Mouse (Mus musculus) induced T-regulatory cell, adult 2 months (primary cell): ENCODE results near the gene Amh.
"Not testable (repeated sequence)": the region's sequence is repeated elsewhere in the genome, so short reads cannot be mapped to it uniquely, and the experiment has no call there.

Experiments
- DNase-seq: peaks from one replicate; pipeline ENCODE4 v3.0.0-alpha.2; 2012; ENCODE audit warnings: low read depth

Amh gene

DNA sequence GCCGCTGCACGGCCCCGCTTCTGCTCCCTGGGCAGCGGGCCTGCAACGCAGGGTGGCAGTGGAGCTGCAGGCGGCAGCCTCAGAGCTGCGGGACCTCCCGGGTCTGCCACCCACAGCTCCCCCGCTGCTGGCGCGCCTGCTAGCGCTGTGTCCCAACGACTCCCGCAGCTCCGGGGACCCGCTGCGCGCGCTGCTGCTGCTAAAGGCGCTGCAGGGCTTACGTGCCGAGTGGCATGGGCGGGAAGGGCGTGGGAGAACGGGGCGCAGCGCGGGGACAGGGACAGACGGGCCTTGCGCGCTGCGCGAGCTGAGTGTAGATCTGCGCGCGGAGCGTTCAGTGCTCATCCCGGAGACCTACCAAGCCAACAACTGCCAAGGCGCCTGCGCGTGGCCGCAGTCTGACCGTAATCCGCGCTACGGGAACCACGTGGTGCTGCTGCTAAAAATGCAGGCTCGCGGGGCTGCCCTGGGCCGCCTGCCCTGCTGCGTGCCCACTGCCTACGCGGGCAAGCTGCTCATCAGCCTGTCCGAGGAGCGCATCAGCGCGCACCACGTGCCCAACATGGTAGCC, 2.1 kb downstream of the Amh start:
- DNase-seq: peak; percentile 70

- DNase-seq: no peak
Measured at GRCm38 (mm10) chr10:80808099-80808984, 3.3 kb downstream of the Amh start.

- DNase-seq: no peak
Measured at GRCm38 (mm10) chr10:80808985-80809632, 4.1 kb downstream of the Amh start.

GRCm38 (mm10) chr10:80810084-80810483, 5.0 kb downstream of the Amh start:
- DNase-seq: no peak

DNA sequence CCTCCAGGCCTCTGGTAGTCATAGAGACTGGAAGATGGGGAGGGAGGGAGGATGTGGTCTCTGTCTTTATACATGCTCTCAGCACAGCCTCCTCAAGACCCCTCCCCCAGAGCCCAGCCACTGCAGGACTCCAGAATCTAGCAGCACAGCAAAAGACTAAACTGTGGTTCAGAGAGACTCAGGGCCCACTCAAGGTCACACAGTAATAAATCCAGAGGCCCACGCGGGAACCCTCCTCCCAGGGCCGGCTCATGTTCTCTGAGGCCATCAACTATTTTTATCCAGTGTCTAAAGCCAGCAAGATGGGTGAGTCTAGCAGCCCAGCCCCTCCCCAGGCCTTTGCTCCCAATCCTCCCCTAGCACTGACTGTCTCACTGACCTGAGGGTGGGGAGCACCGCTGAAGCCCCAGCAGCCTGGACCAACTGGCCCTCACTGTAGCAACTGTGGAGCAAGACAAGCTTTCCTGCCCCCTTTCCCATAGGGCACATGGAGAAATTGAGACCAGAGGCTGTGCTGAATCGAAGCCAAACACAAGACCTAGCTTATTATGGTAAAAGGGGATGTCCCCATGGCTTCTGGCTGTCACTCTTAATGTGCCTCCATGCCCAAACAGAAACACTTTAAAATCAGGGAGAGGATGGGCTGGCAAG, 7.5 kb downstream of the Amh start:
- DNase-seq: no peak

- DNase-seq: no peak
Measured at GRCm38 (mm10) chr10:80813366-80813765, 8.3 kb downstream of the Amh start, which contains the start of gene Jsrp1. TSS of gene Jsrp1 (minus strand) at chr10:80813498.

DNA sequence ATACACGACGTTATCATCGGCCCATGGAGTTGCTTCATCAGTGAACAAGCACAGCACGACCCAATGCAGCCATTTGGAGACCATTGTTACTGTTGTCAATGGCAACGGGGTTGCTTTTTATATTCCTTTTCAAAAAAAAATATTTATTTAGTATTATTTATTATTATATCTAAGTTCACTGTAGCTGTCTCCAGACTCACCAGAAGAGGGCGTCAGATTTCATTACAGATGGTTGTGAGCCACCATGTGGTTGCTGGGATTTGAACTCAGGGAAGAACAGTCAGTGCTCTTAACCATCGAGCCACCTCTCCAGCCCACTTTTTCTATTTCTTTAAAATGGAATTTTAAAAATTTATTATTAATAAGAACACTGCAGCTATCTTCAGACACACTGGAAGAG, 9.8 kb downstream of the Amh start:
- DNase-seq: no peak

- DNase-seq: not testable (repeated sequence)
Measured at GRCm38 (mm10) chr10:80816303-80816702, 11.3 kb downstream of the Amh start.

DNA sequence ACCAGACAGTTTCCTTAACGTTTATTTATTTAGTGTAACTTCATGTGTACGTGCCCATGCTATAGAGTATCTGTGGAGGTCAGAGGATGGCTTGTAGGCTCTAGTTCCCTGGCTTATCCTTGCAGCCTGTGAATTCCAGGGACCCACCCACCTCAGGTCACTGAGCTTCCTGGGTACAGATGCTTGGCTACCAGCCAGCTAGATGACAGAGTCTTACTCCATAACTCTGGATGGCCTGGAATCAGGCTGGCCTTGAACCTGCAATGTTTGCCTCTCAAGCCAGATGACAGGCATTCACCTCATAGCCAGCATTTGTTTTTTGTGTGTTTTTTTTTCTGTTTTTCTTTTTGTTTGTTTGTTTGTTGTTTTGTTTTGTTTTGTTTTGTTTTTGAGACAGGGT, 12.1 kb downstream of the Amh start:
- DNase-seq: no peak

DNA sequence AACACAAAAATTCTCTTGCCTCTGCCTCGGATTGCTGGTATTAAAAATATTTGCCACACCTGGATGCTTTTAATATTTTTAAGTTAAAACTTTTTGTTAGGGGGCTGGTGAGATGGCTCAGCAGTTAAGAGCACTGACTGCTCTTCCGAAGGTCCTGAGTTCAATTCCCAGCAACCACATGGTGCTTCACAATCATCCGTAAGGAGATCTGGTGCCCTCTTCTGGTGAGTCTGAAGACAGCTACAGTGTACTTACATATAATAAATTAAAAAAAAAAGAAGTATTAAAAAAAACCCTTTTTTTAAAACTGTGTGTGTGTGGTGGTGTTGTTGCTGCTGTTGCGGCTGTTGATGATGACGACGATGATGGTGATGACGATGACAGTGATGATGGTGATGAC, 12.9 kb downstream of the Amh start:
- DNase-seq: peak; percentile 61

DNA sequence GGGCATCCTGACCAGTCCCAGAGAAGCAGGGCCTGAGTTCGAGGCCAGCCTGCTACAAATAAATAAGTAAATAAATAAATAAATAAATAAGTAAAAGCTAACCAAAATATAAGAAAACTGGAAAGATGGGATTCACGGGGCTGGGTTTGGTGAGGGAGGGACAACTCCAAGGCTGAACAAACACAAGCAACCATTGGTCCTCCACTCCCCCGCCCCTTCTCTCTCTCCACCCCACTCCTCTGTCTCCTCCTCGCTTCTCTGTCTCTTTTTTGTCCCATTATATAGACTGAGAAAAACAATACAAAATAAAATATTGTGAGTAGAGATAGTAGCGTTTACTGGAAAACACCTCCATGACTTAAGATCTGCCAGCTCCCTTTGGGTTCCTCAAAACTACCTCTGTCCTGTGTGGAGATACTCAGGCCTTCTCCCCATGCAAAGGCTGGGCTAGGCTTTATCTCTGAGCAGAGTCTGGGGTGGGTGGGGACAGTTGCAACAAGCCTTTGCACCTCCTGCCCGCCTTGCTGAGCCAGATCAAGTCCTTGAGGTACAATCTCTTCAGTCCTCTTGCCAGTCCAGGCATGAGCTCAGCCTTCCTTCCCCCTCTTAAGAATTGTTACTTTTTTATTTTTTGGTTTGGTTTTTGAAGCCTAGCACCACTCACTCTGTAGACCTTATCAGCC, 13.7 kb downstream of the Amh start:
- DNase-seq: no peak

GRCm38 (mm10) chr10:80819406-80819805, 14.4 kb downstream of the Amh start:
- no peak for DNase-seq

DNA sequence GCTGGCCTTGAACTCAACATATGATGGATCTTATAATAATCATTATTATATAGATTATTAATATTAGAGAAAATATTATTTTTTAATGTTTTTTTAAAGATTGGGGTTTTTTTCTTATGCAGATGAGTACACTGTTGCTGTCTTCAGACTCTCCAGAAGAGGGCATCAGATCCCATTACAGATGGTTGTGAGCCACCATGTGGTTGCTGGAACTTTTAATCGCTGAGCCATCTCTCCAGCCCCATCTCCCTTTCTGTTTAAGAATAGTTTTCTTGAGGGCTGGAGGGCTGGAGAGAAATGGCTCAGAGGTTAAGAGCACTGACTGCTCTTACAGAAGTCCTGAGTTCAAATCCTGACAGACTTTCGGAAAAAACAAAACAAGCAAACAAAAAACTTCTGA, 16.9 kb downstream of the Amh start:
- peak; percentile 71 for DNase-seq

DNA sequence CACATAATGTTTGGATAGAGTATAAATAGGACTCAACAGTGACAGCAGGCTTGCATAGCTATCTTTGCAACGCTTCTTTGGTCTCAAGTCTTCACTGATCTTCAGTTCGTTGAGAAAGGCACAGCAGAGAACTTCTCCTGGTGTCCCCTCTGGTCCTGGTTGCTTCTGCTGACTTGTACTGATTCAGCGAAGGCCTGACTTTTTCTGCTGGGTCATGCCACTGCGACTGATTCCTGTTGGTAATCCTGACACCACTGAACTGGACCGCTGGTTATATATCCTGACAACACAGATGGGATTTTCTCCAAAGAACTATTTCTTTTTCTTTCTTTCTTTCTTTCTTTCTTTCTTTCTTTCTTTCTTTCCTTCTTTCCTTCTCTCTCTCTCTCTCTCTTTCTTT, 17.5 kb downstream of the Amh start:
- DNase-seq: no peak

DNA sequence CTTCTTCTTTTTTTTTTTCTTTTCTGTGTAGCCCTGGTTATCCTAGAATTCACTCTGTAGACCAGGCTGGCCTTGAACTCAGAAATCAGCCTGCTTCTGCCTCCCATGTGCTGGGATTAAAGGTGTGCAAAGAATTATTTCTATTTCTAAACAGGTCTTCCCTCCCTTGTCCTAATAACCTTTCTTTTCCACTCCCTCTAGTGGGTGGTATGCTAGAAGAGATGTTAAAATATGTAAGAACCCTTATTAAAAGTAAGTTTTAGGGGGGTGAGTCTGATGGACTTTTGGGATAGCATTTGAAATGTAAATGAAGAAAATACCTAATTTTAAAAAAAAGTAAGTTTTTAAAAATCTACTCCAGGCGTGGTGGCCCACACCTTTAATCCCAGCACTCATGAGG, 18.3 kb downstream of the Amh start:
- no peak for DNase-seq

DNA sequence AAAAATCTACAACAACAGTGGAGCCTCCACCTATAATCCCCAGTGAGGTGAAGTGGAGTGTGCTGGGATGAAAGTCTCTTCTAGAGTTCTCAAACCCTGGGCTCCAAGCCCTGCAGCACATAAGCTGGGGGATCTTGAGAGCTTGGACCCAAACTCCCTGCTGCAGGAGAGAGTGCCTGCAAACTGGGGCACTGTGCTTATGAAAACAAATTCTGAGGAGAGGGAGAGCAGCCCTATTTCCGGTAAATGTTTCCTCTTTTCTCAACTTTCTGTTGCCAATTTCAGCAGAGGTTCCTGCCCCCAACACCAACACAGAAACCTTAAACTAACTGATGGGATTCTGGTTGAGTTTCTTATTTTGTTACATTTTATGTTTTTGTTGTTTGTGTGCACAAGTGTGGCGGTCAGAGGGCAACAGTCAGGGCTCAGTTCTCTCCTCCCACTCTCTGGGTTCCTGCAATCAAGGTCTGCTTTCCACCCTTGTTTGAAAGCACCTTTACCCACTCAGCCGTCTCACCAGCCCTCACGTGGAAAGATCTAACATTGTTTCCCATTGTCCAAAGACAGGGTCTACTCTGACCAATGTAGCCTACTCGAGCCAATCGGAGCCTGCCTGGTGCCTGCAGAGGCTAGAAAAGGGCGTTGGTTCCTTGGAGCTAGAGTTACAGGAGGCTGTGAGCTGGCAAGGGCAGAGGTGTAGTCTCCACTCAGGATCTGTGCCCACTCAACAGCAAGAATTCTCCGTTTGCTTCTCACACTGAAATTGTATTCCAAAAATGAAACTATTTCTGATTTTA, 19.0 kb downstream of the Amh start:
- peak; percentile 68 for DNase-seq

DNA sequence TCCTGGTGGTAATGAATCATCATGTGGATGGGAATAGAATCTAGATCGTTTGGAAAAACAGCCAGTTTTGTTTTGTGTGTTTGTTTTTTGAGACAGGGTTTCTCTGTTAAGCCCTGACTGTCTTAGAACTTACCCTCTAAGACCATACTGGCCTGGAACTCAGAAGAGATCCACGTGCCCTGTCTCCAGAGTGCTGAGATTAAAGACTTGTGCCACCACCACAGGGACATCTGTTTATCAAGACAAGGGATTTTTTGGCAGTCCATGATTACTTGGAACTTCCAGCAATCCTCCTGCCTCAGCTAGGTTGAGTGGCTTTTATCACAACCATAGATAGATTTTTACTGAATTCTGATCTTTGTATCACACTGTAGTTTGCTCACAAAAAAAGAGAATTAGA, 19.8 kb downstream of the Amh start:
- DNase-seq: no peak

- DNase-seq: peak; percentile 100
Measured at GRCm38 (mm10) chr10:80826151-80827062, 21.4 kb downstream of the Amh start, which contains the start of gene Oaz1. TSS of gene Oaz1 (plus strand) at chr10:80826656.

DNA sequence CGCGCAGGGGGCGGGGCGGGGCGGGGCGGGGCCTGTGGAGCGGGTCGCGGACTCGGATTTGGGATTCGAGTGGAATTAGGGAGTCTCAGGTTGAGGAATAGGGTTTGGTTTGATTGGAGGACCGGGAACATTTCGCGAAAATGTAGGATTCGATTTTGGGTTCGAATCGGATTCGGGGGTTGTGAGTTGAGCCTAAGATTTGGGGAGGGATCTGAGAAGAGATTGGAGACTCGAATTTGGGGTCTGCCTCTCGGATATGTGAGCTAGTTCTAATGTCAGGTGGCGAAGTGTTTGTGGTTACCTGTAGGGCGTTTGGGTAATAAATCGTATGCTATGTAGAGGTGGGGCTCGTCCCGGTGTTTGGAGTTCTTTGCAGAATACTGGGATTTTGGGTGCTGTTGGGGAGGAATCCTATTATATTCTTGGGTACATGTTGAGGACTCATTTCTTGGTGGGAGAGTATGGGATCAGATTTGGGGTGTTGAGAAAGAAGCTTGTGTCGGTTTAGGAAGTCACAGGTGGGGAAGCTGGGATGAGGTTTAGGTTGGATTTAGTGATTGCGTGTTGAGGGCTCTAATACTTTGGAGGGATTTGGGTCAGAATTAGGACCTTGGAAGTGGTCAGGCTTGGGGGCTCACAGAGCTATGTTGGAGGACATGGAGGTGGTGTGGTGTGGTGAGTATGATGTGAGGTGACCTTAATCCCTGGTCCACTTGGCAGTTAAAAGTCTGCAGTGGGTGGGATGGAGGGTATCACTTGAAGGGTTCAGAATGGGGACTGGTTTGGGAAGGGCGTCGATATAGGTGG, 22.2 kb downstream of the Amh start:
- no peak for DNase-seq
